In the genomic region with DNA sequence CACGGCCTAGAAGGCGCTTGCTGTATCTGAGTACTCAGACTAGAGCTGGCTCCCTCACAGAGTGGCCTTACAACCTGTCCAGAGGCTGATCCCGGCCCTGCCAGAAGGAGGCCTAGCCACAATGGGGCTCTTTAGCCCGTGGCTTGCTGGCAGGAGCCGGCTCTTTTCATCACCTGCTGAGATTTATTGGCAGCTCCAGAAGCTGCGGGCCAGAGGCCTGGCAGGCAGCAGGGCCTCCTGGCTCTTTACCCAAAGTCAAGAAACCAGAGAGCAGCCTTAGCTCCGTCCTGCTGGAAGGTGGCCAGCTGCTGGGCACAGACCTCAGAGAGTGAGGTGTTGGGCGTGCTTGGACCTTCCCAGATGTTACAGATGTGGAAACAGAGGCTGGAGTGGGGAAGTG, we compare ENCODE assay signal across 10 mouse cellular contexts. TPM values are rescaled to one million over a fixed set of nuclear protein-coding genes. Genes with fewer than 3 reads are reported as not detected.
A peak's percentile ranks its signal among the peaks of the same experiment; 100 is the strongest.
DNase-seq lines count a peak whose midpoint lies in the region; ATAC-seq and TF ChIP-seq lines count a peak whose summit lies in the region.
"Had no signal": no experiment of that assay in that cellular context is flagged by ENCODE, and none has a peak within 500 bp of the region (broad histone marks: within the 10 kb centered on the region; RNA-seq: fewer than 3 reads in every experiment).

No protein-coding gene starts in this region.

- H3K27ac ChIP-seq in lung, postnatal 0 days (ENCODE audit: low read length): no peak overlapping the region
- H3K27ac ChIP-seq: liver, embryonic 14.5 days; stomach, embryonic 15.5 days had no signal

- H3K4me1 ChIP-seq in megakaryocyte, embryonic 14.5 days: peaks cover 100% of the 10 kb centered on the region
- no peaks in the 10 kb centered on the region for H3K4me1 ChIP-seq in lung, postnatal 0 days (ENCODE audit: insufficient read depth, low read depth, low read length)

- no peaks in the 10 kb centered on the region for H3K9me3 ChIP-seq in megakaryocyte, embryonic 14.5 days
- no peaks in the 10 kb centered on the region for H3K9me3 ChIP-seq in lung, postnatal 0 days (ENCODE audit: low read length)
- H3K9me3 ChIP-seq: stomach, embryonic 15.5 days had no signal

- H3K4me2 ChIP-seq in lung, postnatal 0 days (replicated peaks; ENCODE audit: low read depth, low read length): no peak overlapping the region
- H3K4me2 ChIP-seq: stomach, embryonic 15.5 days had no signal

- no peak for TF ChIP-seq EP300 in lung, postnatal 0 days (IDR thresholded peaks at IDR 0.05)

- TF ChIP-seq CTCF in lung, postnatal 0 days (IDR thresholded peaks at IDR 0.05): no peak

- no peaks in the 10 kb centered on the region for H3K27me3 ChIP-seq in megakaryocyte, embryonic 14.5 days (replicated peaks)
- H3K27me3 ChIP-seq in lung, postnatal 0 days (replicated peaks; ENCODE audit: insufficient read depth, low read length): no peaks in the 10 kb centered on the region
- H3K27me3 ChIP-seq: stomach, embryonic 15.5 days had no signal

- peaks cover 6% of the 10 kb centered on the region for H3K36me3 ChIP-seq in megakaryocyte, embryonic 14.5 days (replicated peaks; ENCODE audit: low read length)
- H3K36me3 ChIP-seq in lung, postnatal 0 days (ENCODE audit: insufficient read depth, low read length): no peaks in the 10 kb centered on the region
- H3K36me3 ChIP-seq: stomach, embryonic 15.5 days had no signal

- ATAC-seq in megakaryocyte, adult 5-6 weeks (ENCODE audit: poor library complexity, severe bottlenecking): no peak
- ATAC-seq in lung, postnatal 0 days: no peak

- H3K9ac ChIP-seq in lung, postnatal 0 days (replicated peaks; ENCODE audit: low read depth): no peak overlapping the region
- H3K9ac ChIP-seq: liver, embryonic 14.5 days; stomach, embryonic 15.5 days had no signal

- WGBS in lung, postnatal 0 days: 39% methylated on average over 8 of the region's 8 CpGs

- H3K4me3 ChIP-seq in megakaryocyte, embryonic 14.5 days (replicated peaks): peak overlapping the region; percentile 88
- no peak overlapping the region for H3K4me3 ChIP-seq in lung, postnatal 0 days (ENCODE audit: low read depth, low read length)
- H3K4me3 ChIP-seq: stomach, embryonic 15.5 days had no signal

- peak; percentile 49 for DNase-seq in brain, adult 2 months (ENCODE audit: low read depth, low spot score)
- peak; percentile 89 for DNase-seq in gastrocnemius, adult 18-20 months (ENCODE audit: low spot score)
- peak; percentile 36 to 72 for DNase-seq in kidney, postnatal 25 days
- no peak for DNase-seq in lung, postnatal 0 days (ENCODE audit: low spot score)
- no peak for DNase-seq in frontal cortex, postnatal 25 days (ENCODE audit: low spot score in 2 of 2)
- no peak for DNase-seq in right cerebral cortex, adult 2 months (ENCODE audit: low spot score in 2 of 2)

RNA-seq across cellular contexts. Expression of gene Laptm5, which starts 6.6 kb away (rescaled TPM):
- 2,077 and 24,581 TPM in 2 replicates for polyA plus RNA-seq in megakaryocyte, embryonic 14.5 days (2012; ENCODE audit: insufficient read depth, low replicate concordance)
- total RNA-seq in megakaryocyte, adult 5-6 weeks (2015): 1,039 and 1,095 TPM in 2 replicates
- total RNA-seq in megakaryocyte, adult 5-6 weeks (2017): 312 and 362 TPM in 2 replicates
- total RNA-seq in gastrocnemius, adult 18-20 months (2021): 1 to 10 TPM; 2.7 to 6.0 TPM
- 88.8 and 98.8 TPM in 2 replicates for polyA plus RNA-seq in lung, postnatal 0 days (2015; fragmentation: Nextera tagmentation; extraction: Ambion mirVana)

RNA-seq across cellular contexts. Expression of gene Matn1, which starts 37.9 kb away (rescaled TPM):
- 1.1 and 4.1 TPM in 2 replicates for polyA plus RNA-seq in megakaryocyte, embryonic 14.5 days (2012; ENCODE audit: insufficient read depth, low replicate concordance)
- not detected in 2 replicates for total RNA-seq in megakaryocyte, adult 5-6 weeks (2015)
- not detected in 2 replicates for total RNA-seq in megakaryocyte, adult 5-6 weeks (2017)
- total RNA-seq in gastrocnemius, adult 18-20 months (2021): not detected
- polyA plus RNA-seq in lung, postnatal 0 days (2015; fragmentation: Nextera tagmentation; extraction: Ambion mirVana): not detected in 2 replicates
- polyA plus RNA-seq: stomach, embryonic 15.5 days had no signal

Comparison
In these comparisons a context has a peak if more than half of its experiments do, and no peak if none do; other contexts are left out.
1. DNase-seq: peak in brain, adult 2 months (single experiment), gastrocnemius, adult 18-20 months (single experiment) and kidney, postnatal 25 days (2 of 2); none in lung, postnatal 0 days (single experiment), frontal cortex, postnatal 25 days (0 of 2) and right cerebral cortex, adult 2 months (0 of 2).
2. RNA of gene Laptm5, which starts 6.6 kb away (total RNA-seq): 312 to 1,095 TPM in megakaryocyte, adult 5-6 weeks; 2.7 to 6.0 TPM in gastrocnemius, adult 18-20 months; every median in the first group is over 10 times any median in the second.